Mouse (Mus musculus): ENCODE measurements at regions not wholly inside any gene's neighbourhood (a gene's known extent, or its start where the extent isn't known, plus 50 kb on each side); places are given as distances from the start of the nearest gene placed in this dataset.

DNA sequence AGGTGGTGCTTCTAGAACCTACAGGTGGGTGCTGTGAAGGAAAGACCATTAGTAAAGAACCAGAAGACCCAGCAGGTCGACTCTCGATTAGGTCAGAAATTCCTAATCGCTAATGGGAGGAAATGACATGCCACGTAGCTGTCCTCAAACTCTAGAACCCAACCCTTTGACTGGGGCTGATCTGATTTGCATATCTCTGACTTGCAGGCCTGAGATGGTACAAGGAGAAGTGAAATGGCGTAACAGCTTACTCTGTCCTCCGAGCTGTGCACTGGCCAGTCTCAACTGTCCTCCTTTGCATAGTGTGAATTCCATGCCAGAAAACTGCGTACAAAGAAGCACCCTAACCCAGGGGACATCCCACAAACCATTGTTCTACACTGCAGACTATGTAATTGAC lies 182.4 kb upstream of the Sdk2 start:
- Histone ChIP-seq H3K9me3 (ENCODE audit: low read length) (no peaks in the 10 kb centered on the region), H3K9ac (replicated peaks; ENCODE audit: low read length) (no peak overlapping the region), H3K4me1 (ENCODE audit: insufficient read depth, low read length) (no peaks in the 10 kb centered on the region), H3K27ac (no peak overlapping the region), H3K4me2 (ENCODE audit: low read depth, low read length) (no peak overlapping the region), H3K36me3 (ENCODE audit: insufficient read depth, low read length) (no peaks in the 10 kb centered on the region), H3K27me3 (ENCODE audit: insufficient read depth, low read length) (no peaks in the 10 kb centered on the region), H3K4me3 (ENCODE audit: low read length) (no peak overlapping the region)
- TF ChIP-seq CTCF (IDR thresholded peaks at IDR 0.05; ENCODE audit: low read depth): no peak
- DNase-seq (ENCODE audit: low spot score) (no peak), ATAC-seq (no peak)
- WGBS: 83% methylated on average over 7 of the region's 7 CpGs

DNA sequence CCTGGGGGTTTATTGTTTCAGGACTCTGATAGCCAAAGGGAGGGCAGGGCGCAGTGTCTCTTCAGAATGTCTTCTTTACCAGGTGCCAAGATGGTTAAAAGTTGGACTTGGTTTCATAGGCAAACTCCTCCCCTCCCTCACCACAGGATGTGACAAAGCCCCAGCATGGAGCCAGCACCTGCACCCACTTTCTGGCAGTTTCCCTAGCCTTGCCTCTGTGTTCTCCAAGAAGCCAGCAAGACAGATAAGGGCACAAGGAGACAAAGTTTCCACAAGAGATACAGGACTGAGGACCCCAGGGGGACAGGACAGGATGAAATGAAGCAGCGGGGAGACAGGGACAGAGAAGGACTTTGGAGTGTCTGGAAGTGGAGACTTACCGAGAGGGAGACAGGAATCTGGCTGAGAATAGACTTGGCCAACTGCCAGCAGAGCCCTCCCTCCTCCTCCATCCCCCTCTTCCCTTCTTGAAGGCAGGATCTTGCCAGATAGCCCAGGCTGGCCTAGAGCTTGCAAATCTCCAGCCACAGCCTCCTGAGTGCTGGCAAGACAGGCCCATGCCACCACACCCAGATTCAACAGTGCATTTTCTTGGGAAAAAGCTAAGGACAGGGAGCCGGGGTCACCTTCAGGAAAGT lies 181.5 kb upstream of the Sdk2 start:
- ATAC-seq: no peak
- H3K4me2 ChIP-seq (ENCODE audit: low read depth, low read length): no peak overlapping the region
- H3K27me3 ChIP-seq (ENCODE audit: insufficient read depth, low read length): no peaks in the 10 kb centered on the region
- H3K4me3 ChIP-seq (ENCODE audit: low read length): no peak overlapping the region
- whole genome bisulfite sequencing: 62% methylated on average over 4 of the region's 4 CpGs
- H3K36me3 ChIP-seq (ENCODE audit: insufficient read depth, low read length): no peaks in the 10 kb centered on the region
- DNase-seq (ENCODE audit: low spot score): no peak
- H3K27ac ChIP-seq: no peak overlapping the region
- no peaks in the 10 kb centered on the region for H3K9me3 ChIP-seq (ENCODE audit: low read length)
- H3K9ac ChIP-seq (replicated peaks; ENCODE audit: low read length): no peak overlapping the region
- no peak for TF ChIP-seq CTCF (IDR thresholded peaks at IDR 0.05; ENCODE audit: low read depth)
- H3K4me1 ChIP-seq (ENCODE audit: insufficient read depth, low read length): no peaks in the 10 kb centered on the region

DNA sequence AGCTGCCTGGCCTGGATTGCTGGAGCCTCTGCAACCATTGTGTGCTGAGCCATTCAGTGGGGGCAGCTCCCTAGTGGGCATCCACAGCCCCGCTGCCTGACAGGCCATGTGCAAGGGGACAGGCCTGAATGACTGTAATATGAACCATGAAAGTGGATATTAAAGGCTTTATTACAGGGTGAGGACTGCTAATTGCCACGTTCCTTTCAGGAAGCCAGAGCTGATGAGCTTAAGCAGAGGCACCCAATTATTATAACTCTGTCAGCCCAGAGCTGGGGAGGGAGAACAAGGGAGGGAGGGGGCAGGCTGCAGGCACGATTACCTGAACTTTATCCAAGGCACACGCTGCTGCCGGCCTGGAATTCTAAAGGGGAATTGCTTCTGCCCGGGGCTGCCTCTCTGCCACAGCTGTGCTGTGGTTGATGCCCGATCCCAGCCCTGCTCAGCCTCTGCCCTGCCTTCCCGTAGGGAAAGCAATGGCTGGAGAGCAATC lies 172.5 kb upstream of the Sdk2 start:
- H3K9ac ChIP-seq (replicated peaks; ENCODE audit: low read length): no peak overlapping the region; the same call in 1 of the 2 replicates
- no peak overlapping the region for H3K27ac ChIP-seq
- no peaks in the 10 kb centered on the region for H3K36me3 ChIP-seq (ENCODE audit: insufficient read depth, low read length)
- ATAC-seq (0 out of 2 replicates have a peak, but pooled peaks have one; percentile 18), DNase-seq (ENCODE audit: low spot score) (peak; percentile 32)
- H3K4me1 ChIP-seq (ENCODE audit: insufficient read depth, low read length): peaks cover 7% of the 10 kb centered on the region
- H3K27me3 ChIP-seq (ENCODE audit: insufficient read depth, low read length): no peaks in the 10 kb centered on the region
- no peaks in the 10 kb centered on the region for H3K9me3 ChIP-seq (ENCODE audit: low read length)
- no peak for TF ChIP-seq CTCF (IDR thresholded peaks at IDR 0.05; ENCODE audit: low read depth)
- H3K4me3 ChIP-seq (ENCODE audit: low read length): no peak overlapping the region
- no peak overlapping the region for H3K4me2 ChIP-seq (ENCODE audit: low read depth, low read length)
- WGBS: 19% methylated on average over 8 of the region's 8 CpGs

DNA sequence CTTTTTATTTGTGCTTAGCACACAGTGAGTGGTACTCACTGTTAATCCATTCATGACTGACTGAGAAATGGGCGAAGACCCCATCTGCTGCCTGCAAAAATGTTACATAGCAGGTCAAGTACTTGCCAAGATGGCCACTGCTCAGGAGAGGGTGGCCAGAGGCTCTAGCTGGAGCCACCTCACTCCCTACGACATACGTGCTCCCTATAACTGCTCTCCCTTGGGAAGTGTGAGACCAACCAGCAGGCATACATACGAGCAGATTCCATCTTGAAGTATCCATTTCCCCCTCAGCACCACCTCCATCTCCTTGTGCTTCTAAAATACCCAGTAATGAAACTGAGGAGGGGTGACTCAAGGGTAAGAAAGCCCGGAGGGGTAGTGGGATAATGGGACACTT lies 172.0 kb upstream of the Sdk2 start:
- Histone ChIP-seq H3K4me2 (ENCODE audit: low read depth, low read length) (no peak overlapping the region), H3K27ac (no peak overlapping the region), H3K27me3 (ENCODE audit: insufficient read depth, low read length) (no peaks in the 10 kb centered on the region), H3K9ac (replicated peaks; ENCODE audit: low read length) (no peak overlapping the region), H3K4me3 (ENCODE audit: low read length) (no peak overlapping the region), H3K4me1 (ENCODE audit: insufficient read depth, low read length) (peaks cover 11% of the 10 kb centered on the region), H3K9me3 (ENCODE audit: low read length) (no peaks in the 10 kb centered on the region), H3K36me3 (ENCODE audit: insufficient read depth, low read length) (no peaks in the 10 kb centered on the region)
- TF ChIP-seq CTCF (IDR thresholded peaks at IDR 0.05; ENCODE audit: low read depth): no peak
- ATAC-seq (no peak), DNase-seq (ENCODE audit: low spot score) (no peak)
- WGBS: 60% methylated on average over 5 of the region's 5 CpGs

DNA sequence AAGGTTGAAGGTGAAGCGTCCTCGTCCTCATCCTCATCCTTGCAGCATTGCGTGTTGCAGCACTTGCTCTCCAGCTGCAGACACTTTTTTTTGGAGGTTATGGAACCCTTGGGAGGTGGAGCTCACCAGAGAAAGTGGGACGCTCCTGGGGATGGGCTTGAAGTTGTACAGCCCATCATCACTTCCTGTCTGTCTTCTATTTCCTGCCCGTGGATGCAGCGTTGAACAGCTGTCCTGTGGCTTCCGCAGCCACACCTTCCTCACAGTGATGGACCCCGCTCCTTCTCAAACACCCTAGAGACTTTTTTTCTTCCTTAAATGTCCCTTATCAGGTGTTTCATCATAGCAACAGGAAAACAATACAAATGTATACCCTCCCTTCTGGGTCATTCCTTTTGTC lies 171.5 kb upstream of the Sdk2 start:
- Histone ChIP-seq H3K36me3 (ENCODE audit: insufficient read depth, low read length) (no peaks in the 10 kb centered on the region), H3K9ac (replicated peaks; ENCODE audit: low read length) (no peak overlapping the region), H3K4me2 (ENCODE audit: low read depth, low read length) (no peak overlapping the region), H3K27me3 (ENCODE audit: insufficient read depth, low read length) (no peaks in the 10 kb centered on the region), H3K4me1 (ENCODE audit: insufficient read depth, low read length) (peaks cover 13% of the 10 kb centered on the region), H3K4me3 (ENCODE audit: low read length) (no peak overlapping the region), H3K9me3 (ENCODE audit: low read length) (no peaks in the 10 kb centered on the region), H3K27ac (no peak overlapping the region)
- DNase-seq (ENCODE audit: low spot score): no peak
- ATAC-seq: no peak
- 89% methylated on average over 8 of the region's 8 CpGs for WGBS
- TF ChIP-seq CTCF (IDR thresholded peaks at IDR 0.05; ENCODE audit: low read depth): no peak

DNA sequence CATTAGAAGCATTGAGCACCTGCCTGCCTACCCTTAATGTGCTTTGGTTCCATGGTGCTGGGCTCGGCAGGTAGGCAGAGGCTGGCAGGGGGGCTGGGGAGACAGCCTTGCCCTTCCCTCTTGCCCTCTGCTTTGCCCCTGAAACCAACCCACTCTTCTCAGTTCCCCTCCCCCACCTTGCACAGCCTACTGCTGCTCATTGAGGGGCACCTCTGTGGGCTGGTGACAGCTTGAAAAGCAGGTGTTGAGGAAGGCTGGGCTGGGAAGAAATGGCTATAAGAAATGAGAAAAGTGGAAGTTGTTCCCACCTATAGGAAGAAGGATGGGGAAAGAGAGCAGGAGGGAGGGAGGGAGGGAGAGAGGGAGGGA lies 167.7 kb upstream of the Sdk2 start:
- H3K27ac ChIP-seq: no peak overlapping the region

More for the DNA sequence above, 167.7 kb upstream of the Sdk2 start:
- TF ChIP-seq CTCF (IDR thresholded peaks at IDR 0.05; ENCODE audit: low read depth): no peak
- Histone ChIP-seq H3K4me2 (ENCODE audit: low read depth, low read length) (0 out of 2 replicates have a peak overlapping the region, but pooled peaks have one; percentile 3), H3K9ac (replicated peaks; ENCODE audit: low read length) (no peak overlapping the region), H3K27me3 (ENCODE audit: insufficient read depth, low read length) (no peaks in the 10 kb centered on the region), H3K36me3 (ENCODE audit: insufficient read depth, low read length) (no peaks in the 10 kb centered on the region), H3K9me3 (ENCODE audit: low read length) (no peaks in the 10 kb centered on the region), H3K4me3 (ENCODE audit: low read length) (no peak overlapping the region), H3K4me1 (ENCODE audit: insufficient read depth, low read length) (peaks cover 12% of the 10 kb centered on the region)
- no peak for ATAC-seq
- 38% methylated on average over 1 of the region's 1 CpGs for WGBS
- DNase-seq (ENCODE audit: low spot score): no peak
